Mouse (Mus musculus) adrenal gland, adult 8-10 months (tissue): ENCODE data around the gene Mfap5. TPM values are rescaled to one million over a fixed set of nuclear protein-coding genes. Genes with fewer than 3 reads are reported as not detected.
A peak's percentile ranks its signal among the peaks of the same experiment; 100 is the strongest.
"Not testable (repeated sequence)": the region's sequence is repeated elsewhere in the genome, so short reads cannot be mapped to it uniquely, and the experiment has no call there.

Source experiments
- DNase-seq: peaks from one replicate; pipeline ENCODE4 v3.0.0; 2022
- total RNA-seq, 4 experiments: library from RNA; stranded (reverse); gene quantifications; 2 replicates each; pipeline ENCODE4 v1.2.4; 2022

Mfap5 gene
- 10 to 100 TPM in 2 of 4 experiments, 1 to 10 TPM in 2; 7.4 to 14.4 (median 10.0) TPM for total RNA-seq

GRCm38 (mm10) chr6:122505545-122505944 lies at the start of gene Mfap5:
Mfap5 (plus strand) TSS chr6:122505845.
- DNase-seq: no peak

DNA sequence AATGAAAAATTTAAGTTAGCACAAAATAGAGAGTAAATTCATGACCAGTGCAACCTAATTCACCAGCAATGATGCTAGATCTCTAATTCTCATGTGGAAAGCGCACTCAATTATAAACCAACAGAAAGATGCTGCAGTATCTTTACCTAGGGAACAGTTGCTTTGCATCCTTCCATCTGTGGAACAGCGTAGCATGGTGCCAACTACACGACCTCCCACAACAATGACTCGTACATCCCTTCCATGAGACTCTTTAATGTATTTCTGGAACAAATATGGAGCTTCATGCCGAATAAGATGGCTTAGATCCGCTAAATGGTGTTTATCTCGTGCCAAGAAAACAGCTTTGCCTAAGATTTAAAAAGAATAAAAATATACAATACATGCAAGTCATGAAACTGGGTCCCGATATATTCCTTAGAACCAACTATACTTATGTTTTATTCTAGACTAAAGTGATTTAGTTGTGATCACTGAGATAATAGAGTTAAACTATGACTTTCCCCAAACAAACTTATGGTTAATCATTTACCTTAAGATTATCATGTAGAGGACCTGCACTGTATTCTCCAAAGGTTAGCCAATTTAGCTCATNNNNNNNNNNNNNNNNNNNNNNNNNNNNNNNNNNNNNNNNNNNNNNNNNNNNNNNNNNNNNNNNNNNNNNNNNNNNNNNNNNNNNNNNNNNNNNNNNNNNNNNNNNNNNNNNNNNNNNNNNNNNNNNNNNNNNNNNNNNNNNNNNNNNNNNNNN lies 46.5 kb upstream of the Mfap5 start:
- no peak for DNase-seq

DNA sequence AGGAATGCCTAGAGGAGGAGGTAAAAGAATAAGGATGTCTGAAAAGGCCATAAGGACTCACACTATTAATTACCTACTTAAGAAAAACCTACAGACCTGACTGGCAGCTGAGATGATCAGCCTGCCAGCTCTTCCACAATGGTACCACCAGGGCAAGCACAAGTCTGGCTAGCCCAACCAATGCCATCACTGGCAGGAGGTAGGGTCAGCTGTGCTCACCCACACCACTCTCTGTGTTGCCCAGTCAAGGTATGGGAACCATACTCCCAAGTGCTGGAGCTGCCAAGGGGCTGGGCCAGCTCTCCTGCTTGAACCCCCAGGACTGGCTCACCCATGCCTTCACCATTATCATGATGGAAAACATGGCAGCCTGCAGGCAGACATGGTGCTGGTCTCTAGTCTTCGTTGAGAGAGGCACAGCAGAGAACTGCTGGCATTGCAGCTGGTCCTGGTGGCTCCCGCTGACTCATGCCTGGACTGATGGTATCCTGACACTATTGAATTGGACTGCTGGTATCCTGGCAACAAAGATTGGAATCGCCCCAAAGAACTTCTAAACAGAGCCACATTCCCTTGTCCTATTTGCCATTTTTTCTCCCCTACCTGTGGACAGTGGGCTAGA lies 39.4 kb upstream of the Mfap5 start:
- DNase-seq: no peak

- no peak for DNase-seq
These were observed 36.5 kb upstream of the Mfap5 start for GRCm38 (mm10) chr6:122469030-122469640.

DNA sequence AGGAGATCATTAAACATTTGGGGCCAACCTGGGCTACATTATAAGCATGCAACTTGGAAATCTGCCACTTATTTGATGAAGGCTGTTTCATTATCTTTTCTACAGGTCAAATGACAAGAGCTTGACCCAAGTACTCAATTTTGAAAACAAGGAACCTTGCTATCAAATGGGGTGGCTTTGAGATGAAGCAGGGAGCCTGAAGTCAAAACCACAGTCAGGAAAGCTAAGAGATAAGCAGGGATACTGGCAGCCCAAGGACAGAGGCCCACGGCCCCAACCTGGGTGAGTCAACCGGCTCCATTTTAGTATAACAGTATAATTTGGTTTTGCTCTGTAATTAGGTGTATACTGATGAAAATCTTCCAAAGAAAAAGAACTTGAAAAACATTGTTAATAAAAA lies 35.4 kb upstream of the Mfap5 start:
- no peak for DNase-seq

DNA sequence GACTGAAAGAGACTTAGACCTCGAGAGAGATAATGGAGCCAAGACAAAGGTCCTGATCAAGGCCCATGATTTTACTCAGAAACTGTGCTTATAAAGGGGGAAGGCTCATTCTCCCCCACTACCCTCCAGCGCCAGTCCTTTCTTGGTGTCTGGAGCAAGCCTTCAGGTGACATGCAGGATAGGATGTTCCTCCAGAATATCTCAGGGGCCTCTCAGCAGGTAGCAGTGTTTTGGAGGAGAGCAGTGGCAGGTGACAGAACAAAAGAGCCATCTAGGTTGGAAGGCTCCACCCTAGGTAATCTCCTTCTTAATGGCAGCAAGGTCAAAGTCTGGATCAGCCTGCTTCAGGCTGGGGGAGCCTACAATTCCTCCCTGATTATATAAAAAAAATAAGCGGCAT lies 34.2 kb upstream of the Mfap5 start:
- DNase-seq: not testable (repeated sequence)

DNA sequence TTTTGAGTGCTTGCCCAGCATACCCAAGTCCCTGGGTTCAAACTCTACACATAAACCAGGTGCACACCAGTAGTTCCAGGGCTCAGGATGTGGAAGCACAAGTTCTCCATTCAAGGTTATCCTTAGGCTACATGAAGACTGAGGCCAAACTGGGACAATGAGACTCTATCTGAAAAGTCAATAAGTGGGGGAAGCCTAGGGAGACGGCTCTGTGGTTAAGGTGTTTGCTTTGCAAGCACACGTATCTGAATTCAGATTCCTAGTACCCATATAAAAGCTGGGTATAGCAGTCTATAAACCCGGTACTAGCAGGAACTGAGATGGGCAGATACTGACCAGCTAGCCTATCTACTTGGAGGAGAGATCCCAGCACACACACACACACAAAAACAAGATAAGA lies 27.6 kb upstream of the Mfap5 start:
- no peak for DNase-seq

DNA sequence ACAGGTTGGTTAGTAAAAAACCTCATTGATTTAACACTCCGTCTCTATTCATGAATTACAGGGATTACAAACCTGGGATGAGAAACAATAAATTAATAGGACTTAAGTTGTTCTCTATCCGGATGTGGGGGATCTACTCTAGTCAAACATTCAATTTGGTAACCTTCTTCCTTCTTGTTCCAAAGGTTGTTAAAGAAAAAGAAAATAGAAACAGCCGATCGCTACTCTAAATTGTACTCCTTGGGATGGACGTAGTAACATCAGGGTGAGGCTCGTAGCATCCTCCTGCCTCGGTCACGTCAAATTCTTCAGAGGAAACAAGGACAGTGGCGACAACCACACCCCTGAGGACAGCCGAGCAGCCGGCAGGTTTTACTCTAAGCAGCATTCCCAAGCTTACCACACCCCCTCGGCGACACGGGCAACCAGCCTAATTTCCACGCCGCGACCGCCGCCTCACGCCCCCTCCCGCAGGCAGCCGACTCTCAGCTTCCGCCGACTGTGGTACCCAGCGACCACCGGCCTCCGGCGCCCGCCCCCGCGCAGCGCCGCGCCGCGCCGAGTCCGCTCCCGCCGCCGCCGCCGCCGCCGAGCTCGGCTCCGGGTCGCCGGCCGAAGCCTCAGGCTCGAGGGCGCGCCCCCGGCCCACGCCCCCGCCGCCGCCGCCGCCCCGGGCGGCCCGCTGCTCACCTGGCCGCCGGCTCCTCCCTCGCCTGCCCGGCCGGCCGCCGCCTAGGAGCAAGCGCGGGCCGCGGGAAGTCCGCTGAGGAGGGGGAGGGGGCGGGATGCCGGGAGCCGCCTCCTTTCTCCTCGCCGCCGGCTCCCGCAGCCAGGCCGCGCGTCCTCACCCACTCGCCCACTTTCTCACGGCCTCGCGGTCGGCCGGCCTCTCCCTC lies 20.0 kb upstream of the Mfap5 start:
- DNase-seq: no peak

DNA sequence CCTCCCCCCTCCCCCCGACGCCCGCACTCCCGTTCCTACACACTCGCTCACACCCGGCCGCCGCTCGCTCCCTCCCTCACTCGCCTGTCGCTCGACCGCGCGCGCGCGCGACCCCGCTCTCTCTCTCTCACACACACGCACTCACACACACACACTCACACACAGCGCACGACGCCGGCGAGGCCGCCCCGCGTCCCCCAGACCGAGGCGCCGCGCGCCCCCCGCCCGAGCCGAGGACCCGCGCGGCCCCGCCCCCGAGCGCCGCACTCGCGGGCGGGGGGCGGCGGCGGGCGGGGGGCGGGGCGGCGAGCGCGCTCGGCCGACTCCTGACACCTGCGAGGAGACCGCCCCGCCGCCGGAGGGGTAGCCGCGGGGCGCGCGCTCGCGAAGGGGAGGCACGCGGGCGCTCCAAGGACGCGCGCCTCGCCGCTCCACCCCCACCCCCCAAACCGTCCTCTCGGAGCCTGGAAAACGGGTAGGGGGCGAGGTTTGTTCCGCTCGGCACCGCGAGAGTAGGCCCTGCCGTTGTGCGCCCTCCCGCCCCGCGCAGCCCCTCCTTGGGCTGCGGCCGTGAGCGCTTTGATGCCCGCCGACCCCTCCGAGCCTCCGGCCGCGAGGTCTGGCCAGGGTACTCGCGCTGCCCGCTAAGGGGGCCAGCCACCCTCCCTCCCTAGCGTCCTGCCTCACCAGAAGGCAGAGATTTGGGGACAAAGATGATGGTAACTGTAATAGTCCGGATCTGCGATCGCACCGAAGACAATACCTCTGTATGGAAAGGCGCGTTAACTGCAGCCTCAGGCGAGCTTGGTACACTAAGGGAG lies 19.1 kb upstream of the Mfap5 start:
- DNase-seq: no peak

GRCm38 (mm10) chr6:122490929-122491512 lies 14.6 kb upstream of the Mfap5 start:
- DNase-seq: no peak

- DNase-seq: peak; percentile 44
These were observed 14.1 kb upstream of the Mfap5 start for GRCm38 (mm10) chr6:122491557-122491956.

DNA sequence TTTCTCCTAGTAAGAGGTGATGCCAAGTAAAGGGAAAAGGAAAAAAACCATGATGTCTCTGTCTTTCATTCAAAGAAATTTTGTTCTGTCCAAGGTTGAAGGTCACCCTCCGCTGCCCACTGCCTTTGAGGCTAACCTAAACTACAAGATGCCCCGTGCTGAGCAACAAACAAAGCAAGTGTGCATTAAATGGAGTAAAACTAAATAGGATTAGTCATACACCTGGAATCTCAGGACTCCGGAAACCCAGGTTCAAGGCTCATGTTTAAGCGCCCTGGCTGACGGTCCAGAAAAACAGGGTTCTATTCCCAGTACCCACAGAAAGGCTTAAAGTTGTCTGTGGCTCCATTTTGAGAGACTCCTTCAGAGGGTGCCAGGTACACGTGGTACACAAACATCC lies 13.2 kb upstream of the Mfap5 start:
- DNase-seq: no peak

- no peak for DNase-seq
These were observed 11.7 kb upstream of the Mfap5 start for GRCm38 (mm10) chr6:122493799-122494472.

DNA sequence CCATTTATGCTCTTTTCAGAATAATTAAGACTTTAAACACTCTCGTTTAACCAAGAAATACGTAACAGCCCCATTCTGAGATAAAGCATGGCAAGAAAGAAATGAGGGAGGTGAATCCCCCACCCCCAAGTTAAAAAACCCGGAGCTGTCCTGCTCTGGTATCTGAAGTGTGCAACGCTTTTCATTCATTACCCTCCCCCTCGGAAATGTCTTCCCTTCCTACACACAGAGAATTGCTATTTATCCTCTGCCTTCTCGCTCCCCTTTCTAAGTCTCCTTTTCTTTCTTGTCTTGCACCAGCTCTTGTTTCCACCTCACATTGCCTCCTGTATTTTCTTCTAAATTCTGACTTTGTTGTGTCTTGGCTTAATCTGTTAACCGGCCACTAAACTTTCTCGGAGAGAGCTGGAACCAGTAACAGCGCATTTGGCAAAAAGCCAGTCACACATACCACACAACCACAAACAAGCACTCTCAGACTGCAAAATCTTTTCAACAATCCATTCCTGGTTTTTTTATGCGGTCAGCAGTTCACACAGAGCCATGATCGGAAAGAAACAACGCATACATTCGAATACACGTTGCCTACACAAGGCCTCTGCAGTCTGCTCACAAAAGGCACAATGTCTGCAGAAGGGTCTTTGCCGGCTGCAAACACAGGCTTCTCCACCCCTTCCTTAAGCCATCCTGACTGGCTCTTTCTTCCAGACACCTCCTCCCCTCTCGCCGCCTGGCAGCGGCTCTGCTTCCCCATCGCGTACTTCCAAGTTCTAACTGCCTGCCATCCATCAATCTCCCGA lies 10.4 kb upstream of the Mfap5 start:
- no peak for DNase-seq

DNA sequence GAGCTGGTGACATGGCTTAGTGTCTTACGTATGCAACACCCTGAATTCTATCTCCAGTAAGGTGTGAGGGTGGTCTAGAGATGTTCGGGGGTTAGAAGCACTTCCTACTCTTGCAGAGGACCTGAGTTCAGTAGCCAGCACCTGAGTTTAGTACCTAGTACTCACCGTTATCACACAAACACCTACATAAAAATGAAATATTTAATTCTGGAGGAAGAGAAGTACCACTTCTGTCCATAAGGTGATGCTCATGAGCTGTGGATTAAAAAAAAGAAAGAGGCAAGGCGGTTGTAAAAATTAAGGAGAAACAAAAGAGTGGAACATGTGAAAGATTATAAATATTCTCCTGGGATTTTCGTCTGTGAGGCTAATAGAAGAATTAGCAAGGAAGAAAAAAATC lies 9.1 kb upstream of the Mfap5 start:
- DNase-seq: no peak

DNA sequence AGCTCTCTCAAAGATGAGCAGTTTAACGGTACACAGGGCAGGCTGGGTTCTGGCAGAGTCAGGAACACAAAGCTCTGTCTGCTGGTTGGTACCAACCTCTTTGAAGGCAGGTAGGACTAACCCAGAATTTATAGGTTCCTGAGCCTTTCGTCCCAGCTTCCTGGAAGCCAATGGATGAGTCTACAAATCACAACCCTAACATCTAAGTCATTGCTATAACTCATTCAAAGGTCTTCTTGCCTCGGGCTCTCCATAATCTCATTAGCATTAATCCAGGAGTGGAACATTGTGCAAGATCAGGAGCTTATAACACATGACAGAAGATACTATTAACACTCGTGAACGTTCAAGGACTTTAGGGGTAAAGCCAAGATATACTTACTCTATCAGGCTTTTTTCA lies 7.0 kb upstream of the Mfap5 start, which contains the start of gene Rimklb:
Rimklb (minus strand) TSS at position 101 of the 400 bp plus-strand sequence.
- no peak for DNase-seq

DNA sequence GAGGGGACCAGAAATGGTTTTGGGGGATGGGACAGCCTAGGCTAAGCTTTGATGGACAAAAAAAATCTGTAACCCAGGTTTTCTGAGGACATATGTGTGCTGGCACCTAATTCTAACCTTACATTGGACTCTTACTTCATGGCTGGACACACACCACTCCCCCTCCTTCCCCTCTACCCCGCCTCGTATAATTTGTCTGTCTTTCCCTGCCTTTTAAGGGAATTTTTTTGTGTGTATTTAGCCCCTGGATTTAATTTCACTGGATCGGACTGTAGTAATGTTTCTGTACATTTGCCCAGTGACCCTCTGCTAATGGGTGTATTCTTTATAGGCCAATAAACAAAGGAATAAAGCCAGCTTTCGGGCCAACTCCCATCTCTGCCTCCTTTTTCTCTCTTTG lies 604 bp upstream of the Mfap5 start:
- DNase-seq: no peak

DNA sequence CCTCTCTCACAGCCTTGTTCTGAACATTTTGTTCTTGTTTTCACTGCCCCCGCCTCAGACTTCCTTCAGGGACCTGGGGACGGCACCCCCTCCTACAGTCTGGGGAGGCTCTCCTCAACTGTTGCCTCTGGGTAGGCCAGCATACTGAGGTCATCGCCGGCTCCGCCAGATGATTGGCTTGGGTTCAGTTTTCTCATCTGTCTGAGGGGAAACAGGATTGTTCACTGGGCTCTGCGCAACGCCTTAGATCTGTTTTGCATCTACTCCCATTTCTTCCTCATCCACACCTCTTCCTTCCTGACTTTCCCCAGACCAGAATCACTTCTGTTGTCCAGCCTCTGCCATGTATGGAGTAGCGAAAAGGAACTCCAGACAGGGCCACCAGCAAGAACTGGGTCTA lies 2.8 kb downstream of the Mfap5 start:
- DNase-seq: no peak

- no peak for DNase-seq
These were observed 7.6 kb downstream of the Mfap5 start for GRCm38 (mm10) chr6:122512914-122513878.
